Mouse (Mus musculus) layer of hippocampus, adult 2 months (tissue): Measurements from ENCODE around the gene Sptb. TPM values are rescaled to one million over a fixed set of nuclear protein-coding genes. Genes with fewer than 3 reads are reported as not detected.

Source experiments
- DNase-seq, 2 experiments: peaks; one replicate each; pipeline ENCODE4 v3.0.0; 2022; ENCODE audit warnings: low spot score in 2 of 2
- H3K27ac ChIP-seq: fragments of 200-600 bp; 2 replicates; pipeline ENCODE4 v1.8.1; 2022
- H3K4me3 ChIP-seq: fragments of 200-600 bp; 2 replicates; pipeline ENCODE4 v1.8.1; 2022; ENCODE audit warnings: mild to moderate bottlenecking
- CTCF ChIP-seq: fragments of 200-600 bp; conservative IDR thresholded peaks from 2 replicates; pipeline ENCODE4 v1.8.1; 2022; ENCODE audit warnings: antibody characterized with exemption, mild to moderate bottlenecking, moderate library complexity
- total RNA-seq, 2 experiments: library from RNA; stranded (reverse); gene quantifications; 2 replicates each; pipeline ENCODE4 v1.2.3; 2021

Gene Sptb
- total RNA-seq, 2 experiments from 2014 or later, result 134 TPM

DNA sequence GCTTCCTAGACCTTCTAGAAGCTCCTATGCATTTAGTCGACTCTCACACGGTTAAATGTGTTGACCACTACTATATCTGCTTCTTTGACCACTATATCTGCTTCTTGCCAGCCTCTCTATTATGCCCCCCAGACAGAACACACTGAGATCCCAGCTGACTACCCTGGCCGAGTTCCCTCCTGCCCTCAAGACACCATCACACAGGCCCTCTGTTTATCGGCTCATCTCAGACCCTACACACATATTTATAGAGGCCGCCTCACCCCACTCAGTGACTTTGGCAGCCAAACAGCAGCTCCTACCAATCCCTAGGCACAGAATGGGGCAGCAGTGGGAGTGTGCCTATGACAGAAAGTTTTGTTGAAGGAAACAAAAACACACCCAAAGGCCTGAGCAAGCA is 14.6 kb downstream of the Sptb start:
- TF ChIP-seq CTCF, result no peak
- DNase-seq, result no peak
- Histone ChIP-seq H3K4me3 (no peak overlapping the region), H3K27ac (peak overlapping the region; percentile 86)

DNA sequence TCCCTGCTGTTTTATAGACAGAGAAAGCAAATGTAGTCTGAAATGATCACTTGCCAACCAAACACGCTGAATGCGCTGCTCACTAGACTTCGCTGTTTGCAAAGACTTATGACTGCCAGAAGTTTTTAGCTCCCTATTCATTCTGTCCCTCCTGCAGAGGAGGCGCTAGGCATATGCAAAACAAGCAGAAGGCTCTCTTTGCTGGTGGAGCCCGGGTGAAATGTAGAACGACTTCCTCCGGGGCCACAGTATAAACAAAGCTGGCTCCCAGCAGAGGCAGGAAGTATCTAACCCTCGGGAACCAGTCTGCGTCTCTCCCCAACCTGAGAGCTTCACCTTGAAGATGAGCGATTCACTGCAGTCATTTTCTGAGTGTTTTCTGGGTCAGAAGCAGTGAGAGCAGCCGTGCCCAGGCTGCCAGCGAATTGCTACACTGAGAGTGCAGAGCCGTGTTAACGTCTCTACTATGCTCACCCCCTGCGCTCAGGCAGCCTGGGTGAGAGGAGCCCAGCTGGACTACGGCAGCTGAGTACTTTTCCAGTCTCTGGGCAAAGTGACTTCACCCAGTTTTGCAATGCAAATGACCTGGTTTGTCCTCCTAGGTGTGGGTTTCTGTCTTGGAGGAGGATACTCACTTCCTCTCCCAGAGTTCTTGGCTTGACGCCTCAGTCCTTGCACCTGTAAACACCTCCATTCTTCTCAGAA is 15.4 kb downstream of the Sptb start:
- Histone ChIP-seq H3K4me3 (peak overlapping the region; percentile 39), H3K27ac (peak overlapping the region; percentile 86)
- peak; percentile 49 to 63 for DNase-seq
- TF ChIP-seq CTCF, result no peak

DNA sequence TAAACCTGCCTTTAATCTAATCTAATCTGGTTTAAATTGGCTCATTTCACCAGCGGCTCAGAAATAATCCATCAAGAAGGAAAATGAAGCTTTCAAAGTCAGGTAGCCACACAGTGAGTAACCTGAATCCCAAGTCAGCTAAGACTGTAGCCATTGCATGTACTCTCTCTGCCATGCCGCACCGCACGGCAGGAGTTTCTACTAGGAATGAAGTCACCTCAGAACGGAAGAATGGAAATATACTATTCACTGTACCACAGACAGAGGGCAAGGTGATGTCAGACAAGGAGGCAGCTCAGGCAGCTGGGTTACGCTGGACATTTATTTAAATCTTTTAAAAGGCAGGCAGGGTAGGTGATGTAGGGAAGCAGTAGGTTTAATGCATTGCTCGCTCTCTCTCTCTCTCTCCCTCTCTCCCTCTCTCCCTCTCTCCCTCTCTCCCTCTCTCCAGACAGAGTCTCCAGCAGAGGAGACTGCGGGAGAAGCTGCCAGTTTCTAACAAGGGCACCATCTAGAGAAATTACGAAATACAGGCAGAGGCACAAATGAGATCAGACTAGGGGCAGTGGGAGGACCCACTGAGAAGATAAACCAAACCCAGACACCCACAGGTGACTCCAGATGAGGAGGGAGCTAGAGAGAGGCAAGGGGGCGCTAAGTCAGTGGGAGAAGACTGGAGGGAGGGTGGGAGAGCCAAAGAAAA is 22.7 kb downstream of the Sptb start:
- no peak overlapping the region for H3K27ac ChIP-seq
- no peak for DNase-seq
- no peak overlapping the region for H3K4me3 ChIP-seq
- TF ChIP-seq CTCF, result no peak

DNA sequence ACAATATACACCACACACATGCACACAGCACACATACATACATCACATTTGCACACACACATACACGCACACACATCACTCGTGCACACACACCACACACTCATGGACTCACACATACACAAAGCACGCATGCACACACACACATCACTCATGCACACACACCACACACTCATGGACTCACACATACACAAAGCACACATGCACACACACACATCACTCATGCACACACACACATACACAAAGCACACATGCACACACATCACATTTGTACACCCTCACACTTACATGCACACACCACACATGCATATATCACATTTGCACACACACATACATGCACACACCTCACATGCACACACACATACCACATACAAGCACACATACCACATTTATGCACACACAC is 24.7 kb downstream of the Sptb start:
- DNase-seq, result no peak
- Histone ChIP-seq H3K27ac (no peak overlapping the region), H3K4me3 (no peak overlapping the region)
- TF ChIP-seq CTCF, result no peak

DNA sequence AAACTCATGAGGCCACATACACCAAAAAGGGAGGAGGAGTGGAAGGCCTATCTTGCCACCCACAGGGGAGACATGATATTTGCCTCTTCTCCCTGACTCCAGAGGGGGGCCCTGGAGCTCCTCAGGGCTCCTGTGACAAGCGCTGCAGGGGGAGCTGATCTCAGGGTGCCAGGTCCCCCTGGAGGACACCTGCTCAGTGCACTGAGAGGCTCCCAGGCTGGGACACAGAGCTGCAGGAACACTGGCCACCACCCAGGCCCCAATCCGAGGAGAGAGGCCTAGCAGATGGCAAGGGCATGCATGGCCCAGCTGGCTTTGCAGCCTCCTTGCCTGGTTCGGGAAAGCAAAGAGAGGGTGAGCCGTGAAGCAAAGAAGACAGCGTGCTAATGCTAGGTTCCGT is 25.9 kb downstream of the Sptb start:
- no peak overlapping the region for H3K4me3 ChIP-seq
- peak; percentile 28; the same call in 1 of the 2 replicates for TF ChIP-seq CTCF
- no peak for DNase-seq
- peak overlapping the region; percentile 48; the same call in 1 of the 2 replicates for H3K27ac ChIP-seq

DNA sequence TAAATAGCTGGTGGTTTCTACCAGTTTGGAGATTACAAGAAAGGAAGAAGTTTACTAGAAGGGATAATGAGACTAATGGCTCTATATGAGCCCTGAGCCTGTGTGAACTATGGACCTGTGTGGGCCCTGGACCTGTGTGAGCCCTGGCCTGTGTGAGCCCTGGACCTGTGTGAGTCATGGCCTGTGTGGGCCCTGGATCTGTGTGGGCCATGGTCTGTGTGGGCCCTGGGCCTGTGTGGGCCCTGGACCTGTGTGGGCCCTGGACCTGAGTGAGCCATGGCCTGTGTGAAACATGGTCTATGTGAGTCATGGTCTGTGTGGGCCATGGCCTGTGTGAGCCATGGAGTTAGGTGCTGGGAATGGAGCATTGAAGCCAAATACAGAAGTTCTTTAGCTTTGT is 28.4 kb downstream of the Sptb start:
- no peak overlapping the region for H3K4me3 ChIP-seq
- no peak for TF ChIP-seq CTCF
- no peak for DNase-seq
- H3K27ac ChIP-seq, result no peak overlapping the region

DNA sequence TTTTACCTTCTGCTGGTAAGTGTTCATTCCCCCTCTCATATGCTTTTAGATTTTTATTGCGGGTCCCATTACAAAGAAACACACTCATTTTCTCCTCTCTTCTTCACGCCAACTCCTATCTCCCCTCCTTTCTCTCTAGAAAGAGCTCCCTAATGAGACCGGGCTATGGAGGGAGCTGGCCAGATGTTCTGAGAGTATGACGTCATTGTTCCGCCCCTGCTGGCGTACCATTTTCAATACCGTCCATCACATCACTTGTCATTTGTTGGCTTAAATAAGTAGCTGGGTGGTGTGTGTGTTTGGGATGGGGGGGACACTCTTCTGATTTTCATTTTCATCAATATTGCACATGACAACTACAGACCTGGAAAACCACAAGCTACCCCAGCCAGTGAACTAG is 33.3 kb downstream of the Sptb start:
- no peak for TF ChIP-seq CTCF
- peak overlapping the region; percentile 2; the same call in 1 of the 2 replicates for H3K27ac ChIP-seq
- no peak overlapping the region for H3K4me3 ChIP-seq
- no peak for DNase-seq

DNA sequence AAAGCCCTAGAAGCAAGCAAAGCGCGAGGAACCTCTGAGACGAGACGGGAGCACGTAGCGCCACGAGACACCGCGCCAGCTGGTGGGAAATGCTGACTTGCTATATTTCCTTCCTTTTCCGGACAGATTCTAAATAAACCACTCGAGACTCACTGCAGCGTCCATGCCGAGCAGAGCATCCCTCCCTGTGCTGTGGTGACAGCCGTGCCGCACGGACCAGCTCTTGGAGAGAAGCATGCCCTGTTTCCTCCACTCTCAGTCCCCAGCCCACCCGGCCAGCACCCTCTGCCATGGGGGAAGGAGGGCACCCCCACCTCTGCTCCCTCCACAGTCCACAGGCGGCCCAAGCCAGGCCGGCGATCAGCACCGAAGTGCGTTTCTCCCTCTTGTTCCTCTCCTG is 33.9 kb downstream of the Sptb start:
- DNase-seq, result no peak
- no peak overlapping the region for H3K4me3 ChIP-seq
- H3K27ac ChIP-seq, result peak overlapping the region; percentile 70
- no peak for TF ChIP-seq CTCF

GRCm38 (mm10) chr12:76675364-76675763 is 35.0 kb downstream of the Sptb start:
- no peak for TF ChIP-seq CTCF
- Histone ChIP-seq H3K27ac (peak overlapping the region; percentile 68), H3K4me3 (no peak overlapping the region)
- DNase-seq, result no peak

DNA sequence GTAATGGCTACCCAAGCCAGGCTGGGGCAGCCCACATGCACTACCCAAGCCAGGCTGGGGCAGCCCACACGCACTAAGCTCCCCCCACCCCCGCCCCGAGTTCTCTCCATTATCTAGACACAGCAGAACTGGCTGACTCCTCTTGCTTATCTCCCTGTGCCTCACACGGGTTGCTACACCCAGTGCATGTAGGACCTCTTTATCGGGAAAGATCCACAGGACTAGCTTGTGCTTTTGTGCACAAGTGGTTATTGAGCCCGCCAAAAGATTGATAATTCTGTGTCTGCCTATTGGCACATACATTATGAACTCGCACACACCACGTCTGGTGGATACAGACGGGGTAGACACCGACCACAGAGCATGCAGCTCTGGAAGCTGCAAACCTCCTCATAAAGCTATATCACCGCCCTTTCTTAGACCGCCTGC is 36.5 kb downstream of the Sptb start:
- H3K4me3 ChIP-seq, result no peak overlapping the region
- H3K27ac ChIP-seq, result peak overlapping the region; percentile 68
- DNase-seq, result no peak
- no peak for TF ChIP-seq CTCF

DNA sequence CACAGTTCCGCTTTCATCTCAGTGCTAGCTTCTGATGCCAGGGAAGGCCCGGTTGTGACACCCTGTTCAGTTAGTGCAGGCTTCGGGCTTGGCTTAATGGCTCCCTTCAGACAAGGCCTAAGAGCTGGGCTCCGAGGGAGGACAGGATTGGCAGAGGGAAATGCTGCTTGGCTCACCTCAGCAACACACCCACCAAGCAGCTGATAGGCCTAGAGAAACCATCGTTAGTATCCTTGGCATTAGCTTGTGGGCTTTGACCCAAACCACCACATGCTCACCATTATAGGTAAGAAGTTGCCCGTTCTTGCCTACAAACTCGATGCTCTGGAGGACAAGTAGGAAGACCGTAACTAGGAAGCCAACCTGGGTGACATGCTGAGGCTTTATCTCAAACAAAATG is 38.3 kb downstream of the Sptb start:
- Histone ChIP-seq H3K4me3 (no peak overlapping the region), H3K27ac (peak overlapping the region; percentile 56; the same call in 1 of the 2 replicates)
- no peak for TF ChIP-seq CTCF
- DNase-seq, result no peak

GRCm38 (mm10) chr12:76670533-76671086 is 39.7 kb downstream of the Sptb start:
- Histone ChIP-seq H3K27ac (peak overlapping the region; percentile 56), H3K4me3 (no peak overlapping the region)
- peak in 1 of 2 experiments; percentile 54 for DNase-seq
- TF ChIP-seq CTCF, result no peak

- no peak for DNase-seq
- H3K27ac ChIP-seq, result peak overlapping the region; percentile 56; the same call in 1 of the 2 replicates
- no peak overlapping the region for H3K4me3 ChIP-seq
- TF ChIP-seq CTCF, result no peak
Observed at GRCm38 (mm10) chr12:76669956-76670530, 40.3 kb downstream of the Sptb start.
